Mouse (Mus musculus) induced T-regulatory cell, adult 2 months (primary cell): ENCODE results near the gene Ola1.
A peak's percentile ranks its signal among the peaks of the same experiment; 100 is the strongest.

Experiments
- DNase-seq: peaks from one replicate; pipeline ENCODE4 v3.0.0-alpha.2; 2012; ENCODE audit warnings: low read depth

Ola1 gene

DNA sequence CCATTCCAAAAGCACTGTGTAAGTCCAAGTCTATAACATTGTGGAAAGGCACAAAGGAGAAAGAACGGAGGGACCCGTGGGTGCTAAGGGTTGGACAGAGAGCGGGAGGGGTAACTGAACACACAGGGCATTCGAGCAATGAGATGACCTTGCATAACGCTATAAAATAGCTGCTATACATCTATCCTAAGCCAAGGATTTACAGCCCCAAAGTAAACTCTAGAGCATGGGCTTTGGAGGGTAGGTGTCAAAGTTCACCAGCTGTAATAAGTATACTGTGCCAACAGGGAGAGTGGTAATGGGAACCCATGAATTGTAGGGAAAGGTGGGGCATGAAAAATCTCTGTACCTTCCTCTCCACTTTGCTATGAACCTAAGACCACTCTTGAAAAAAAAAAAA is at the start of gene Ola1:
Ola1 (minus strand) TSS at position 12 of the 400 bp plus-strand sequence.
- DNase-seq, result no peak

DNA sequence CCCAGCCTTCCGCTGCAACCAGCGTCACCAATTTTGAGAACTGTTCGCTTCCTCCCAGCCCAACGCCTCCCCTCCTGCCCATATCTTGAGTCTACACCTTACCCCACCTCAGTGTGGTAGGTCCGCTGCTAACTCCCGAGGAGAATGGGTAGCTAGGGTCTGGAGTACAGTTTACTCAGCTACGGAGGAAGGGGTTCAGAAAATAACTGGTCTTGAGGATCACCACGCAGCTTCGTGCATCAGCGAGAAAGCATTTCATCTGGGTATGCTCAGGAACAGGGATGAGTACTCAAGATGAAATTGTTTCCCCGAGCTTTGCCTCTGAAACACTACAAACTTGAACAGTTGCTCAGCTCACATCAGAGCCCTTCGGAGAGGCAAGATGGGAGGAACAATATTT is 49.6 kb upstream of the Ola1 start:
- DNase-seq, result peak; percentile 34

DNA sequence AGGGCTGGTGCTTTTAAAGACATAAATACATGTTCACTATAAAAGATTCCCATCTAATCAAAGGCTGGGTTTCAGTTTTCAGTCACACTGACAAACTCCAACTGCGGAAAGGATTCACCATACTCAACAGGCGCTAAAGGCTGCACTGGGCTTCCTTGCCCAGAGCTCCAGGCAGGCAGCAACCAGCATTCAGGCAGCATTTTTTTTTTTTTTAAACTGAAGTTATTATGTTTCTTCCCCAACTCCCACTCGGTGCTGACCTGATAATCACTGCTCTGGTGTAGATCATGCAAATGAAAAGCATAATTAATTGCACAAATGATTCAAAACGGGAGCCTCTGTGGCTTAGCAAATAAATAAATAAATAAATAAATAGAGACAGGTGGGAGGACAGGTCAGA is 49.1 kb upstream of the Ola1 start:
- peak; percentile 15 for DNase-seq

DNA sequence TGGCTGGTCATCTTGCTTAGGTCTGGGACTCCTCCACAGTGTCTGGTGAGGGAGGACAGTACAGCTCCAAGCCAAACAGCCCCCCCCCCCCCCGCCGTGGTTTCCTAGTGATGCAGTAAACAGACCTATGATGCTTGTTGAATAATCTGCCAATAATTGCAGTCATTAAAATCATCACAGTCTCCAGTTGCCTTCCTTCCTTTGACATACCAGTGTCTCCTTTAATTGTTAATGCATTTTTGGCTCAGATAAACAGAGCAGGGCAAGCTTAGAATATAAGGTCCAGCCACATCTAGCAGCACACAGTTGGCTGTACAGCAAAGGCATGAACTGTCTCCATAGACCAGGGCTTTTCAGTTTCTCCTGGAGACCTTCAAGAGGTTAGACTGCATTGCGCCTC is 48.5 kb upstream of the Ola1 start:
- DNase-seq, result peak; percentile 16

DNA sequence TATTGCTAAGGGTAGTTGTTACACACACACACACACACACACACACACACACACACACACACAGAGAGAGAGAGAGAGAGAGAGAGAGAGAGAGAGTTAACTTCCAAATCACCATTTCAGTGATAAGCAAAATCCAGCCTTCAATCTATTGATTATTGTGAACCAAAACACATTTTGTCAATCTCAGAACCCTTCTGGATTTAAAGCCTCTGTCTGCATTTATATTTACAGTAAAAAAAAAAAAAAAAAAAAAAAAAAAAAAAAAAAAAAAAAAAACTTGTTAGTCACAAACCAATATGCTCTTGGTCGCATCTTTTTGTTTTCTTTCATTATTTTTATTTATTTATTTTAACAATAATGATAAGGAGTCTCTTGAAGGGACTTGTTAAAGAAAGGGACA is 47.9 kb upstream of the Ola1 start:
- no peak for DNase-seq

DNA sequence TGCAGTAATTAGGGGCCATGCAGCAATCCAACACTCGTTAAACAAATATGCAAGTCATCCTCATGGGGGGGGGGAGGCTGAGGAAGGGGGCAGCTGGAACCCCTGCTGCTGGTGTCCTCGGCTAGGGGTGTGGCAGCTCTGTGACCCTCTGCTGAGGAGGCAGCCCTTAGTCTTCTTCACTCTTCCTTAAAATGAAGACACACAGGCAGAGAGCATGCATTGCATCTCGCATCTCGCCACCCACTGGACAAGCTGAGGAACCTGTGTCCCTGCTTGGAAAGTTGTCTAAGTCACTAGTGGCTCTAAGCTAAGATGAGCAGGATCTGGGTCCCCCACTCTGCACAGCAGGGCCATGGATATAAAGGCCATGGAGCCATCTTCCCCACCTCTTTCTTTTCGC is 47.3 kb upstream of the Ola1 start:
- peak; percentile 25 for DNase-seq

DNA sequence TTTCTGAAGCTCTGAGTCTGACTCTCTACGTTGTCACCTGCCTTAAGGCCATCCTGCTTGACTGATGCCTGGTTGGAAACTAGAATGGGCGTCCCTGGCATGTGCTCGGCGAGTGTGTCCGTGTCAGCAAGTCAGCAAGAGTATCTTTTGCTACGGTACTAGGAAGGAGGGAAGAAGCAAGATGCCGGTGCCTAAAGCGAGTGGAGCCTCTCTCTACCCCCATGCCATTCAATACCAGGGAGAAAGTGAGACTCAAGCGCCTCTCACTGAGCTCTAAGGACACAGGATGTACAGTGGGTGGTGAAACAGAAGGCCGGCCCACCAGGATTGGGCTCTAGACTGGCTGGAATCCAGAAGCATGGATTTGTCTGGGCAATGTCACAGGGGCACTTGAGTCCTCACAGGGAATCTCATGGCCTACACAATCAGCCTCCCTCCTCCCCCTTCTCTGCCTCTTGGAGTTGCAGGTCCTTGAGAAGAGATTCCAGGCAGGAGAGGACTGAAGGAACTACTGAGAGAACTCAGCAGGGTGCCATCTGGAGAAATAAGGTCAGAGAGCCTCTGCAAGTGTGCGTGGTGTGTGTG is 46.0 kb upstream of the Ola1 start:
- DNase-seq, result peak; percentile 22

DNA sequence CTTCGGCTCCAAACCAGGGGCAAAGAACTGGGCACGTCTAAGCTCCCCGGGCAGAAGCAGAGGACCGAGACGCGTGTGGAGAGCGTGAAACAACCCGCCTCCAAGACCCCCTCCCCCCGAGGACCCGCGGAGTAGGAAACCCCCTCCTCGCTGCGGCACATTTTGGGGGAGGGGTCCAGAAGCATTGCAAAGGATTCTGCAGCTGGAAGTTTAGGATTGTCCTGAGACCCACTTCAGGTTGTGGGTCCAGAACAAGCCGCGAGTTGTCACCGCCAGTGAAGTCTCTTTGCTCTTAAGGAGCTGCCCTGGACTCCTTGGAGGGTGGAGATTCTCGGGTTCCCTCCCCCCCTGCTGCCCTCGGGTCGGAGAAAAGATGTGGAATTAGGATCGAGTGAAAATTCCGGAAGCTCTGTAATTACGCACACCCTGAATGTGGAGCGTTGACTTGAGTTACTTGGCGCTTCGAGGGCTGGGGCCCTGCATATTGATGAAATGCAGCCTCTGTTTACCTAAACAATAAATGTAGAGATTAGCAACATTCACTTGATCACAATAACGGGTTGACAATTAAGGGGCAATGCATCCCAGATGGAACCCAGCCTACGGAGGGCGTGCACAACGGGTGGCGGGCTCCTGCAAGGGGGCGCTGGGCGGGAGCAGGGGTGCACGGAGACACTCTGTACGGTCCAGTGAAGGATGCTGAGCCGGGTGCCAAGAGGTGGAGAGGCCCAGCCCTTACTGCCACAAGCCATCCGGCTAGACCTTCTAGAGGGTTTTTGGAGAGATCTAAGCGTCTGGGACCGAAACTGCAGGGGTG is 45.3 kb upstream of the Ola1 start:
- DNase-seq, result no peak

DNA sequence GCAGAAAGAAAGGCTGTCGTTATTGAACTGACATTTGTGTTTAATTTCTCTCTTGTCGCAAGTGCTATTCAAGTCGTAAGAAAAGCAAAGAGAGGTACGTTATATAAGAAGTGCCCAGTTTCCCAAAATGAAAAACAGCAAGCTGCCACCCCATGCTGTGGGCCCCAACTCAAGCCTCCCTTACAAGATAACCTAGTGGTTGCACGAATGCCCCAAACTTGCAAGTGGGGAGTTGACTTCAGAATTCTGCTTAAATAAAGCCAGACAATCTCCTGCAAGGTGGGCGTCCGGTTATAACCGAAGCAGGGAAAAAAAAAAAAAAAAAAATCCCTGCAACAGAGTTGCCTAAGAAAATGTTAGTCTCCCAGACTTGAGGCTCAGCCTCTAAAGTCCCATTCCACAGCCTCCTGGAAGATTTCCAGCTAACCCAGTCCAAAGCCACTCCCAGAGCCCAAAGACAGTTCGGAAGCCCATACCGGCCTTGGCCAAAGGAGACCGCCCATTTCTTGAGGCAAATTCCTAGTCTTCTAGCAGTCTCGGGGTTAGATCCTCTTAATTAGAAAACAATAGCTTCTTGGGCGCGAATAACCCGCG is 44.5 kb upstream of the Ola1 start:
- DNase-seq, result no peak

DNA sequence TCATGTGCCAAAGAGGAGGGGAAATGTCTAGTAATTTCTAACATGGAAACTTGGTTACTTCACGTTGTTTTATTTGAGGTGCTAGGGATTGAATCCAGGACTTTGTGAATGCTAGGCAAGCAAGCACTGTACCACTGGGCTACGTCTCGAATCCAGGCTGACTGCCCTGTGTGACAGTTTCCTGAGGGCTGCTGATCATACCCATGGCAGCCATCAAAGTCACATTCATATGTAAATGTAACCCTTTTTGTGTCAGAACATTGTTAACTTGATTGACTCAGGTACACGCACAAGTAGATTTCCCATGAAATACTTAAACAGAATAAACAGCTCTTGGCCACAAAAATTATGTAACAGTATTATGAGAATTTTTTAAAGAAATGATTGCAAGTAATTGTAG is 30.0 kb upstream of the Ola1 start:
- DNase-seq, result no peak

DNA sequence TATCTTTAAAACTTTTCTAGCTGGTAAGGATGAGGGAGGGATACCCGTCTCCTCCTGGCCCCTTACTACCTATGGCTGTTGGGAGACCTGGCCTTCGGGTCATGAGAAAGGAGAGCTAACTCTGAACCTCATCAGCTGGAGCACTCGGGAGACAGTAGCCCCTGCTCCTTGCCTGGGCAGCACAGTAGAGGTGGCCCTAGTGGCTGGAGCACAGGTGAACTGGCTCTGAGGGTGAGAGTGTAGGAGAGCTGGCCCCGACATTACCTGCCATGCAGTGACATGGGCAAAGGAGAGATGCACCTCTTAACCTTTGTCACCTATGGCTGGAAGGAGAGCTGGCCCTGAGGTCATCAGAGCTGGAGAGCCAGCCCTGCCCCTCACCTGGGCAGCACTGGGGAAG is 22.6 kb upstream of the Ola1 start:
- no peak for DNase-seq

DNA sequence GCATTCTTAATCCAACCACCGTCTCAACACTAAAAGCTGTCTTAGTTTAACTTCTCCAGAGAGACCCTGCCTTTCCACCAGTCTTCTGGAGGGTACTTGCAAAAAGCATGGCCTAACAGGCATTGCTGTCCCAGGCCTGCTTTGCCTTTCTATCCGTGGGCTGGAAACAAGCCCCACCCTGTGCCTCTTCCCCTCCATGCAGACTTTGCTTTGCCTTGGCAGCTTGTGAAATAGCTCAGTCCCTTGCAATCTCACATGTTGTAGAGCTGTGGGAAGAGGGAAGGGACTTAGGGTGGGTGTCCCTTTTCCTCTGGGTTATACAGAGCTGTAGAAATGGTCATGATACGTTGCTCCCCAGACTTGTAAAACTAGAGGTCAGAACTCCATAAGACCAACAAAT is 12.4 kb upstream of the Ola1 start:
- DNase-seq, result no peak

DNA sequence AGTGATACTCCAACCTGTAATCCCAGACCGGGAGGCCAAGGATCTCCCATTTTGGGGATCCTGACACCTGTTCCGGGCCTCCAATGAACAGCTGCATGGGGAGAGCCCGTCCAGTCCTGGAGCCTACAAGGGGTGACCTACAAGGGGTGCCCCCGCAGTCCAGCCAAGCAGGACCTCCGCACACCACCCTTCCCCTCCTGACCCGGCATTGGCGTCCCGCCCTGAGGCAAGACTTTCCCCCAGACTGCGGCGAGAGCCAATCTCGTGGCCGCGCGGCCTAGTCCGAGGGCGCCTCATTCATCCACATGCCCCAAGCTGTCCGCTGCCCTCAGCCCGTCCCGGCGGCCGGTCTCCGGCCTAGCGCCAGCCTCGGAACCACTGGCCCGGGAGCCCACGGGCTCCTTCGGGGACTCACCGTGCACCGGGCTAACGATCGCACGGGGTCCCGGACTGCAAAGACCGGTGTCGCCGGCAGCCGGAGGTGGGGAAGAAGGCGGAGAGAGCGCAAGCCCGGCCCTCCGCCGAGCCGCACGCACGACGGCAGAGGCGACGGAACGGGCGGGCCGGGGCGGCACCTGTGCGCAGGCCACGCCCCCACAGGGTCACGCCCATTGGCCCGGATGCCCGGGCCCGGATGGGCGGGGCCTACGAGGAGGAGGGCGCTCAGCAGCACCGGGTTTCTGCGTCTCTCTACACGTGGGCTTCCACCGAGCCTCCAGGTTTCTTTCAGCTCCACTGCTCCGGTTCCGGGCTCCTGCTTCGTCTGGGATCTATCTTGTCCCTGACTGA is 4.7 kb downstream of the Ola1 start:
- peak; percentile 97 for DNase-seq

DNA sequence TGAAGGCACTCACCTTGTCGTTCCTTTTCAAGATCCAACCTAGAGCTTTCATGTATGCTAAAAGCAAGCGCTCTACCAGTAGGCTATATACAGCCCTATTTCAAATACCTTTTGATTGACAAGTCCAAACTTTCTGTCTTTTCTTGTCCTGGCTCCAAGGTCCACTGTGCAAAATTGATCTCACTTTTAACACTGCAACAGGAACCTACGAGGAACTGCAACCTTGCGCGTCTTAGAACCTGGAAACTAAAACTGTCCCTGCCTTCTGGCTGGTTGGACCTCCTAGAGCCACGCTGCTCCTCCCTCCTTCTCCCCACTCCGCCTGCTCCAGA is 5.2 kb downstream of the Ola1 start:
- DNase-seq, result no peak

DNA sequence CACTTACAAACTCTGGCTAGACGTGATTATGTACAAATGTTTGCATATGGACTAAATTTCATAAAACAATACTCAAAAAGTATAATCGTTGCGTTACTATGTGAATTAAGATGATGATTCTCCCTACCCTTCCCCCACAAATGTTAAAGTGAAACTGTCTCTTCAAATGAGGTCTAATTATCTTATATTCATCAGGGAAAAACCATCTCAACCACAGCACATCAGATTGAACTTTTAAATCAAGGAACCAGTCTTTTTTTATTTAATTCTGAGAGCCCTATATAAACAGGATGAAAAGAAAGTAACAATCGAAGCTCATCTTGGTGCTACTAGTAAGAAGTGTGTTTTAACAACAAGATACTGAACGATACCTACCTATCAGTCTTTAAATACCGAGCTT is 14.4 kb downstream of the Ola1 start:
- DNase-seq, result peak; percentile 33

DNA sequence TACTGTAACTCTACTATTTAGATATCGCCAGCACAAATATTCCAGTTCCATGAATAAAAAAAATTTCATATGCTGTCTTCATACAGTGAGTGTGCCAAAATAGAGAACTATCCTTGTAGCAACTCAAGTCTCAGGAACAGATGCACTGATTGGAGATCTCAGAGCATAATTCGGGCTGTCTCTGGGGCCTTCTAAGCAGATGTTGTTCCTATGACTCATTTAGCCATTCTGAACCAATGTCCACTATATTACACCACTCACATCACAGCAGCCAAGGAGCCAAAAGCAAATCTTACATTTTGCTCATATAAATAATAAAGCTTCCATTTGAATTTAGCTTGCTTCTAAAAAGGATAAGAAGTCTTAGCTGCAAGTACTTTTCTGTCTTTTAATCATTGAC is 30.2 kb downstream of the Ola1 start:
- DNase-seq, result no peak

DNA sequence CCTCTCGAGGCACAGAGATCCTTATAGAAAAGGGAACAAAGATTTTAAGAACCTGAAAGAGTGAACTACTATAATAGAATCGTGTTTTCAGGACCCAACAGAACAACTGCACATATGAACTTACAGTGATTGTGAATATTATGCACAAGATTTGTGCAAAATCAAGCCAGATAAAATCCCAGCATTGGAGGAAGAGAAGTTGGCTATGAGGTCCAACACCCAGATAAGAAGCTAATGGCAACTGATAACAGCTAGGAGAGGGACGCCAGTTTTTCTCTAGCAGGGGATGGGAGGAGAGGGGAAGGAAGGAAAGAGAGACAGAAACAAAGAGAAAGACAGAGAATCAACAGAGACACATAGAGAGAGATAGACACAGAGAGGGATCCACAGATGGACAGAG is 33.5 kb downstream of the Ola1 start:
- DNase-seq, result no peak

DNA sequence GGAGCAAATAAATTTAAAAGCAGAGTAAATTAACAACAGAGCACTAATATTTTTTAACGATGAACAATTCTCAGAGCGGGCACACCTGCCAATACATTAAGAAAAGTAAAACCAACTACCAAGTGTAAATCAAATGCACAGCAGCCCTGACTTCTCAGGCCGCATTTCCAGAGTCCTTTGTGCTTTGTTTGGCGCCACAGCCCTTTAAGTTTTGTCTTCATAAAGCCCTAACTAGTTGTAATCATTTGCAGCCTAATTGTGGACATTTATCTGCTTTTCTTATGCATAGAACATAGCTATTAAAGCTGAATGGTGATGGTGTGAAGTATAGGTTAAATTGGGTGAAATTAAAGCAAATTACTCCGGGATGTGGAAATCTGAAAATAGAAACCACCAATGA is 49.2 kb downstream of the Ola1 start:
- DNase-seq, result no peak

DNA sequence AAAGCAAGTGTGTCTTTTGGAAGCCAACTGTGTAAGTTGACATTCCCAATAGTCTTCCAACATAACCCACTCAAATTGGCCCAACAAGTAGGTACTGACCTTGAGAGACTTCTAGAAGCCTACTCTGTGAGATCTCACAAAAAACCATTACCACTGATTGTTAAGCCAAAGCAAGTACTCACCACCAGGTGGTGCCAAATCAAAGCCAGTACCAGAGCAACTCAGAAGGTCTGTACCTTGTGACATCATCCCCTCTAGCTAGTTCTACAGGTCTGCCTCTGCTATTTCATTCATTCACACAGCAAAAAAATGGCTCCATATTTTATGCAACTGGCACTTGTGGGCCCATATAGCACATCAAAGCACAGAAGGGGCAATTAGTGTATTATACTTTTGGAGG is 51.6 kb downstream of the Ola1 start:
- peak; percentile 85 for DNase-seq

DNA sequence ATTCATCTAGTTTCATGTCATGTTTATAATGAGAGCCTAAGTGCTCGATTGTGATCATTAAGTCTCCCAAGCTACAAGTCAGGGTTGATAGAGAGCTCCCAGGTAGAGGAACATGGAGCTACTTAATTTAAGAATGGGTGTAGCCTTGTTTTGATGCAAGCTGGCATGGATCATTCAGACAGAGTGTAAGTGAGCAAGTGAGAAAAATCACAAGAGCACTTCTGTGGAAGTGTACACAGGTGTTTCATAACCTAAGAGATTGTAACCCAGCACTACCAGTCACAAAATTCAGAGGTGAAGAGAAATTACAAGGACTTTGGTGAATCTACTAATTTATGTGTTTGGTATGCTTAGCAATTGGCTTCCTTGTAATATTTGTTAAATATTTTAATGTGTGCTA is 54.1 kb downstream of the Ola1 start:
- DNase-seq, result no peak

DNA sequence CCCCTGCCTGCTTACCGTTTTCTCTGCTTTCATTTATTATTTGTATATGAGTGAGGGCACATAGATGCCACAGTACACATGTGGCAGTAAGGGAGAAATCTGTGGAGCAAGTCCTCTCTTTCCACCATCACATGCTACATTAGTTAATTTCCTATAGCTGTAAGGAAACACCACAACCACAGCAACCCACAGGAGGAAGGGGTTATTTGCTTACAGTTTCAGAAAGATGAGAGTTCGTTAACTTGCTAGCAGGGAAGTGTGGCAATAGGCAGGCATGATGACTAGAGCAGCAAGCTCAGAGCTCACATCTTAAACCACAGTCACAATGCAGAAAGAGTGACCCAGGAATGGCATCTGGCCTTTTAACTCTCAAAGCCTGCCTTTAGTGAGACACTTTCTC is 58.0 kb downstream of the Ola1 start:
- peak; percentile 60 for DNase-seq

DNA sequence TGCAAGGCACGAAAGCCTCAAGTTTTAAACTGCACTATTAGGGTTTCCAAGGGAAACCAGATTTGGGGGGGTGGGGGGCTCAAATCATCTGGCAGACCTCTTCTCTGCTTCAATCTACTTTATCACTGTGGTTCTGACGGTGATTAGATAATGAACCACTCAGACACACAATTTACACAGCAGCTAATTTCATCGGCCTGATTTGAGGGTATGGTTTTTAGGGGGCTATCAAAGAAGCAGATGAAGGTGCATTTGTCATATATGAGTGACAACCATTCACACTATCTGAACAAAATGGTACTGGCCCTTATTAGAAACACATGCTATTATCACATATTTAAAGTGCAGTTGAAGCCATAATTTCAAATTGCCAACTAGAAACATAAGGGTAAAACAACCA is 61.5 kb downstream of the Ola1 start:
- no peak for DNase-seq

DNA sequence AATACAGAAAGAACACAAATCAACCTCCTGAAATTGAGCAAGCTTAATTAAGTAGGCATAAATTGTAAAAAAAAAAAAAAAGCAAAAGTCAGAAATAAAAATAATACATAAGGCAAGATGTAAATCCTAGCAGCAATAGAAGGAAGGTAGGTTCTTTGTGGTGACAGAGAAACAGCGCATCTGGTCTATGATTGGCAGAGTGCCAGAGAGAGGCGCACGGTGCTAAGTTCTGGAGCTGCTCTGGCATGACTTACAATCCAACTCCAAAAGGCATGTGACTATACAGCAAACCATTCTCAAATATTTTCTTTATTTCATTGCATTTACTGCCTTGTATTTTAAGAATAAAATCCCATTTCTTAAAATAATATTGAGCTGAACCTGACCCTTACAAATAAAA is 68.2 kb downstream of the Ola1 start:
- no peak for DNase-seq
